Mouse (Mus musculus): ENCODE data around the gene Psmd9.

Psmd9 gene

GRCm38 (mm10) chr5:123235731-123236130 lies 66.5 kb downstream of the Psmd9 start:
- CTCF ChIA-PET = interaction anchor here (0.7 kb wide), 1 partner anchor 258 kb away, joined by 3 read pairs; no protein-coding TSS in a partner anchor

- CTCF ChIA-PET = no interaction called here
Observed at GRCm38 (mm10) chr5:123236426-123236825, 67.2 kb downstream of the Psmd9 start.

GRCm38 (mm10) chr5:123239501-123239900 lies 70.3 kb downstream of the Psmd9 start:
- CTCF ChIA-PET = no interaction called here

GRCm38 (mm10) chr5:123245518-123245917 lies 76.3 kb downstream of the Psmd9 start:
- CTCF ChIA-PET = interaction anchor here (0.6 kb wide), 1 partner anchor 17 kb away, joined by 5 read pairs; no protein-coding TSS in a partner anchor

GRCm38 (mm10) chr5:123251390-123251789 lies 82.2 kb downstream of the Psmd9 start:
- CTCF ChIA-PET = no interaction called here

- CTCF ChIA-PET = no interaction called here
Observed at GRCm38 (mm10) chr5:123251834-123252233, 82.6 kb downstream of the Psmd9 start, which contains the start of gene Wdr66. Wdr66 (plus strand) TSS chr5:123252102.

- CTCF ChIA-PET = interaction anchor here (1.0 kb wide), 1 partner anchor 16 kb away, joined by 4 read pairs; no protein-coding TSS in a partner anchor
Observed at GRCm38 (mm10) chr5:123256841-123257755, 87.9 kb downstream of the Psmd9 start.

- CTCF ChIA-PET = interaction anchor here (0.5 to 0.6 kb wide), 5 partner anchors 27 to 161 kb away, joined by 3 to 4 read pairs (median 3); no protein-coding TSS in a partner anchor
Observed at GRCm38 (mm10) chr5:123258990-123259389, 89.8 kb downstream of the Psmd9 start.

- CTCF ChIA-PET = interaction anchor here (0.7 to 0.9 kb wide), 2 partner anchors 19 to 57 kb away, joined by 3 read pairs; no protein-coding TSS in a partner anchor
Observed at GRCm38 (mm10) chr5:123260698-123261097, 91.5 kb downstream of the Psmd9 start.

- CTCF ChIA-PET = no interaction called here
Observed at GRCm38 (mm10) chr5:123266909-123267308, 97.7 kb downstream of the Psmd9 start.

- CTCF ChIA-PET = no interaction called here
Observed at GRCm38 (mm10) chr5:123268477-123269474, 99.6 kb downstream of the Psmd9 start.

GRCm38 (mm10) chr5:123270917-123271316 lies 101.7 kb downstream of the Psmd9 start:
- CTCF ChIA-PET = no interaction called here

- CTCF ChIA-PET = no interaction called here
Observed at GRCm38 (mm10) chr5:123272927-123273326, 103.7 kb downstream of the Psmd9 start.

GRCm38 (mm10) chr5:123276636-123277341 lies 107.6 kb downstream of the Psmd9 start:
- CTCF ChIA-PET = no interaction called here

GRCm38 (mm10) chr5:123277342-123277701 lies 108.1 kb downstream of the Psmd9 start:
- CTCF ChIA-PET = no interaction called here

GRCm38 (mm10) chr5:123277704-123278103 lies 108.5 kb downstream of the Psmd9 start:
- CTCF ChIA-PET = no interaction called here

- CTCF ChIA-PET = no interaction called here
Observed at GRCm38 (mm10) chr5:123279248-123279647, 110.0 kb downstream of the Psmd9 start.

- CTCF ChIA-PET = no interaction called here
Observed at GRCm38 (mm10) chr5:123281336-123282136, 112.3 kb downstream of the Psmd9 start.

- CTCF ChIA-PET = interaction anchor here (0.6 kb wide), 2 partner anchors 25 to 26 kb away, joined by 3 to 4 read pairs; no protein-coding TSS in a partner anchor
Observed at GRCm38 (mm10) chr5:123285174-123285573, 116.0 kb downstream of the Psmd9 start.

GRCm38 (mm10) chr5:123288079-123288478 lies 118.9 kb downstream of the Psmd9 start:
- CTCF ChIA-PET = no interaction called here

Measured in spleen, embryonic (tissue).